Mouse (Mus musculus): Measurements from ENCODE around the gene Pdpr. TPM values are rescaled to one million over a fixed set of nuclear protein-coding genes. Genes with fewer than 3 reads are reported as not detected.
"Not testable (repeated sequence)": the region's sequence is repeated elsewhere in the genome, so short reads cannot be mapped to it uniquely, and the experiment has no call there.

Gene Pdpr
- 10 to 100 TPM; 29.0 to 36.5 (median 31.5) TPM for total RNA-seq (2022)

DNA sequence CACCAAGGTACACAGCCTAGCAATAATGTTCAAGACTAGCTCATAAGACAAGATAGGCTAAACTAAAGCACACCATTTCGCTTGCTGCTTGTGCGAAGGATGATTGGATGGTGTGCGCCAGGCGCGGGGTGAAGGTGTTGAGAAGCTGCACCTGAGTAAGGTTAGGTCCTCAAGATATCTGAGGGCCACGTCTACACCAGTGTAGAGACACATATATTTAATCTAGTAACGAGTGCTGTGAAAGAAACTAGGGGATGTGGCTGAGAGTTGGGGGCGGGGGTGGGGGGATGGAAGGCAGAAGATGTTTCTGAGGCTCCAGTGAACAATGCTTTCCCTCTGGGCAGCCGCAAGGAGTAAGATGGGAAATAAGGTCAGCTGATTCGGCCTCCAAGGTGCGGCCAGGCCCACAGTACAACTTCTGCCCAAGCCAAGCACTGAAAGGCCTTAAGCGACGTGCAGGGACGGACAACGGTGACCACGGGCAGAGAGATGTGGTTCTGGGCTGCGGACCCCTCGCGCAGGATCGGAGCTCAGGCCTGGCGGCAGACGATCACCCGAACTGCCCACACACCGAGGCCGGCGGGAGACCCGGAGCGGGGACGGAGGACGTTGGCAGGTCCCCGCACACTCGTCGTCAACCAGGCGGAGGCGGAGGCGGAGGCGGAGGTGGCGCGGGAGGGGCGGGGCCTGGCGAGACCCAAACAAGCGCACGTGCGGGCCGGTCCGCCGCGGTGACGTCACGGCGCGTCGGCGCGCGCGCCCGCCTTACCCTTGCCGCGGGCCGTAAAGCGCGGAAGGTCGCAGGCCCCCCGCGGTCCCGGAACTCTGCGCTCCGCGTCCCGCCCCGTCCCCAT lies at the start of gene Pdpr:
TSS of gene Pdpr (plus strand) at position 766 of the 854 bp plus-strand sequence.
- peak; percentile 77 to 90 for DNase-seq (ENCODE audit: low spot score in 2 of 2)

DNA sequence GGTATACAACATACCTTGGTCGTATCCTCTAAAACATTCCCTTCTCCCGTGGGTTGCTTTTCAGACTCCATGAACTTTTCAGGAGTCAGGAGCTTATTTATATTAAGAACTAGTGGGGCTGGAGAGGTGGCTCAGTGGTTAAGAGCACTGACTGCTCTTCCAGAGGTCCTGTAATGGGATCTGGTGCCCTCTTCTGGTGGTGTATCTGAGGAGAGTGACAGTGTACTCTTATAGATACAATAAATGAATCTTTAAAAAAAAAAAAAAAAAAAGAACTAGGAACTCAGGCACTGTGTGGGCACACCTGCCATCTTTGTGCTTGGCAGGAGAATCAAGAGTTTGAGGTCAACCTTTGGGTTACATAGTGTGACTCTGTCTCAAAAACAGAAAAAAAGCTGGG lies 45.7 kb upstream of the Pdpr start:
- no peak for DNase-seq (ENCODE audit: low spot score in 2 of 2)

DNA sequence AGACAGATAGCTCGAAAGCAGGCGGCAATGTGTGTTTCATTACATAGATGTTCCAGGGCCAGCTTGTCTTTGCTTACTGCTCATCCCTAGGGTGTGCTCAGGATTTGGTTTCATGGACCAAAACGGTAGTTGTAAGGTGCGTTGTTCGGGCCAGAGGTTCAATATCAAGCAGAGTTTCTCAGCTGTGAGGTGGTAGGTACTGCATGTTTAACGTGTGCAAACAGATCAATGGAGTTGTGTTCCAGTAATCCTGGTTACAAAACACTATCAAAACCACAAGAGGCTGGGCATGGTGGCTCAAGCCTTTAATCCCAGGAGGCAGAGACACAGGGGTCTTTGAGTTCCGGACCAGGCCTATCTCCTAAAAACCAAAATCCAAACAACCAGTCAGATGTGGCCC lies 45.3 kb upstream of the Pdpr start:
- no peak for DNase-seq (ENCODE audit: low spot score in 2 of 2)

DNA sequence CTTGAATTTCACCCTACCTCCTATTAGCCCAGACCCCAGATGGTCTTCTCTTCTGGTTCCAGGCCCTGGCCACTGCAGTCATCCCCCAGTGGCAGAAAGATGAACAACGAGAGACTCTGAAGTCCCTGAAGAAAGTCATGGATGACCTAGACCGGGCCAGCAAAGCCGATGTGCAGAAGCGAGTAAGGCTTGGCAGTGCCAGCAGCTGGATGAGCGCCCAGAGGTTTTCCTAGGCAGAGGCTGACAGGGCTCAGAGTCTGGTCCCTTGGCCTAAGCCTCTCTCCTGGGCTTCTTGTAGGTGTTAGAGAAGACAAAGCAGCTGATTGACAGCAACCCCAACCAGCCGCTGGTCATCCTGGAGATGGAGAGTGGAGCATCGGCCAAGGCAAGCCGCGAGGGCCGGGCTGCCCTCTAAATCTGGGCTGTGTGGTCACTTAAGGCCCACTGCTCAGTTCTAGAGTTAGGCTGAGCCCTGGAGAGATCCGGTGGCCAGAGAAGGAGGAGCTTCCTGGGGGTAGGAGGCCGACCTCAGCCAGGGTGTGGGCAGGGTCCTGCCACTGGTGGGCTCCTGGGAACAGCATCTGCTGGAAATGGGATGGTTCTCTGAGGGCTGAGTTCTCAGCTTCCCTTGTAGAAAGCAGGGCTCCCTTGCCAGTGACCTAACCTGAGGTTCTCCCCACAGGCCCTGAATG lies 40.5 kb upstream of the Pdpr start:
- DNase-seq (ENCODE audit: low spot score in 2 of 2) = no peak

DNA sequence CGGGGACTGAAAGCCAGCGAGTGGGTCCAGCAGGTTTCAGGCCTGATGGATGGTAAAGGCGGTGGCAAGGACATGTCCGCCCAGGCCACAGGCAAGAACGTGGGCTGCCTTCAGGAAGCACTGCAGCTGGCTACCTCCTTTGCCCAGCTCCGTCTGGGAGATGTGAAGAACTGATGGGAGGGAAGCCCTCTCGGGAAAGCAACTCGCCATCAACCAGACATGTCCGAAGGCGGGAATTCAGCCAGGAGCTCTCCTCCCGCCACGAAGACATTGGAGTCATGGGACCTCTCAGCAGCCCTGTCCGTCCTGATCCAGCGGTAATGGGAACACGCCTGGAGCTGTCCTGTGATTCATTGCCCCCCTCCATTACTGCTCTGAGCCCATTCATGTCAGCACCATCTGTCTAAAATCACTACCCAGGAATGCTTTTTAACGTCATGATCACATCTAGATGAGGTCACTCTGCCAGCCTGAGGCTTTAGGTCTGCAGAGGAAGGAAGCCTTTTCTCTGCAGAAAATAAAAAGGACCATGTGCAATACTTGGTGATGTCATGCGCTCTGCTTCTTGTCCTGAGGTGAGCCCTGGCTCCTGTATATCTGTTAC lies 39.3 kb upstream of the Pdpr start:
- no peak for DNase-seq (ENCODE audit: low spot score in 2 of 2)

DNA sequence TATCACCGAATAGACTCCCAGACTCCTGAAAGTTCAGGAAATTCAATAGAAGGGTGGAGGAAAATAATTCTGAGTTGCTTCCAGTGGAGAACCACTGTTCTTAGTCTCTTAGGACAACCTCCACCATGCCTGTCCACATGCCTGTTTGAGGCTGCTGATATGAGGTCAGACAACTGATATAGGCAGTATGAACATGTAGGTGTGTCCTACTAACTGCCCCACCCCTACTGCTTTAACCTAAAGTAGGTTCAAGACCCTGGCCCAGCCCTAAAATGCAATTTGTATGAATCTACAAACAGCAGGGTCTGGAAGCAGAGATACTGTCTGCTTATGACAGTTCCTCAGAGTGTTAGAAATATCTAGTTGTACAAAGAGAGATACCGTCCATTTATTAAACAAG lies 38.8 kb upstream of the Pdpr start:
- no peak for DNase-seq (ENCODE audit: low spot score in 2 of 2)

DNA sequence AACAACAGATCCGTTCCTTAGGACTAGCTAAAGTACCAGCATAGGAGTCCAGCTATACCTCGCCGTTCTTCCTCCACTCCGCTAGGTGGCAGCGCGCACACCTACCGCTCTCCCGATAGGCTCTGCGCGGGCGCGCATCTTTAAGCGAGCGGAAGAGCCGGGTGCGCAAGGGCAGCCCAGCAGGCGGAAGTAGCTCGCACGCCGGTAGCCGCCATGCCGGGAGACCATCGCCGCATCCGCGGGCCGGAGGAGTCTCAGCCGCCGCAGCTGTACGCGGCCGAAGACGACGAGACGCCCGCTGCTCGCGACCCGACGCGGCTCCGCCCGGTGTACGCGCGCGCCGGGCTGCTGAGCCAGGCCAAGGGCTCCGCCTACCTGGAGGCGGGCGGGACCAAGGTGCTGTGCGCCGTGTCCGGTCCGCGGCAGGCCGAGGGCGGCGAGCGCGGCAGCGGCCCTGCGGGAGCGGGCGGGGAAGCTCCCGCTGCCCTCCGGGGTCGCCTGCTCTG lies 38.2 kb upstream of the Pdpr start, which contains the start of gene Exosc6:
TSS of gene Exosc6 (plus strand) at position 182 of the 506 bp plus-strand sequence.
- DNase-seq (ENCODE audit: low spot score in 2 of 2) = peak; percentile 81 to 91

DNA sequence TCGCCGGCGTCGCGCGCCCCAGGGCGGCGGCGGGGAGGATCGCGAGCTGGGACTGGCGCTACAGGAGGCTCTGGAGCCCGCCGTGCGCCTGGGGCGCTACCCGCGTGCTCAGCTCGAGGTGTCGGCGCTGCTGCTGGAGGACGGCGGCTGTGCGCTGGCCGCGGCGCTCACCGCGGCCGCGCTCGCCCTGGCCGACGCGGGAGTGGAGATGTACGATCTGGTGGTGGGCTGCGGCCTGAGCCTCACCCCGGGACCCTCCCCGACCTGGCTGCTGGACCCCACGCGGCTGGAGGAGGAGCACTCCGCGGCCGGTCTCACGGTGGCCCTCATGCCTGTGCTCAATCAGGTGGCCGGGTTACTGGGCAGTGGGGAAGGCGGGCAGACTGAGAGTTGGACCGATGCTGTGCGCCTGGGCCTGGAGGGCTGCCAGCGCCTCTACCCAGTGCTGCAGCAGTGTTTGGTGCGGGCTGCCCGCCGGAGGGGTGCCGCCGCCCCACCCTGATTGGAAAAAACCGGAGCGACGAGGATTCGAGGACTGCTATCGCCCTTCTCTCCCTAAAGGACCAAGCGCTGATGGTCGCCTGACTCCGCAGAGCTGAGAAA lies 37.6 kb upstream of the Pdpr start:
- peak; percentile 20 to 39 for DNase-seq (ENCODE audit: low spot score in 2 of 2)

DNA sequence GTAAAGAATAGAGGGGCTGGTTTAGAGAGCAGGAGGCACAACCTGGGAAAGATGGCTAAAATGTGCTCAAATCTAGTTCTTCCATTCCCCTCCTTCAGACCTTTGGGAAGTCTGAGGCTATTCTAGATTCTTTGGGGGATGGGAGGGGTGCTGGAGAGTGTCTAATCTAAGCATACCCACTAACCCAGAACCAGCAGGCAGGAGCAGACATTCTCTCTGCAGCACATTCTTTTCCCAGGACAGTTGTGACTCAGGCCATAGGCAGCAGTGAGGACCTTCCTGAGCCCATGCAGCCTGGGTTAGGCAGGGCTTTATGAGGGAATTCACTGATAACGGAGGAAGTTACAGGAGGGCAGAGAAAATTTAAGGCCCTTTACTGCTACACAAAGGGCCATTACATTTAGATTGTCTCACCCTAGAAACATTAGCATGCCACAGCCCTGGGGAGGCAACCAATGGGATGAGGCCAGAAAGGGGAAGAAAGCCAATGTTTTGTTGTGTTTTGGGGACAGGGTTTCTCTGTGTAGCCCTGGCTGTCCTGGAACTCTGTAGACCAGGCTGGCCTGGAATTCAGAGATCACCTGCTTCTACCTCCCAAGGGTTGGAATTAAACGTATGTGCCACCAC lies 35.4 kb upstream of the Pdpr start:
- DNase-seq (ENCODE audit: low spot score in 2 of 2) = no peak

DNA sequence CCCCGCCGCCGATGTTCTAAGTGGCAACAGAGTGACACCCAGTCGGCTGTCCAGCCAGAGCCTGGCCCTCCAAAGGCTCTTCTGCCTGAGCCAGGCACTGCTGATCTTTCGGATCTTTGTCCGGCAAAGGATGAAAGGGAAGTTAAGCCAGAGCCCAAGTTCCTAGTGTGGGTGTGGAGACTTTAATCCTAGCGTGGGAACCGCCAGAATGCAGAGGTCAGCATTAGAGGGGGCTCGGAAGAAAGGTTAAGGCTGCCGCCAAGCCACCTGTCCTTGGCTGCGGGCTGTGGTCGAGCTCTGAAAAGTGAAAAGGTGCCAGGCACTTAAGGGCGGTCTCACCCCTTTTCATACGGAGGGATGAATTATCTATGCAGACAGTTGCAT lies 32.8 kb upstream of the Pdpr start:
- no peak for DNase-seq (ENCODE audit: low spot score in 2 of 2)

DNA sequence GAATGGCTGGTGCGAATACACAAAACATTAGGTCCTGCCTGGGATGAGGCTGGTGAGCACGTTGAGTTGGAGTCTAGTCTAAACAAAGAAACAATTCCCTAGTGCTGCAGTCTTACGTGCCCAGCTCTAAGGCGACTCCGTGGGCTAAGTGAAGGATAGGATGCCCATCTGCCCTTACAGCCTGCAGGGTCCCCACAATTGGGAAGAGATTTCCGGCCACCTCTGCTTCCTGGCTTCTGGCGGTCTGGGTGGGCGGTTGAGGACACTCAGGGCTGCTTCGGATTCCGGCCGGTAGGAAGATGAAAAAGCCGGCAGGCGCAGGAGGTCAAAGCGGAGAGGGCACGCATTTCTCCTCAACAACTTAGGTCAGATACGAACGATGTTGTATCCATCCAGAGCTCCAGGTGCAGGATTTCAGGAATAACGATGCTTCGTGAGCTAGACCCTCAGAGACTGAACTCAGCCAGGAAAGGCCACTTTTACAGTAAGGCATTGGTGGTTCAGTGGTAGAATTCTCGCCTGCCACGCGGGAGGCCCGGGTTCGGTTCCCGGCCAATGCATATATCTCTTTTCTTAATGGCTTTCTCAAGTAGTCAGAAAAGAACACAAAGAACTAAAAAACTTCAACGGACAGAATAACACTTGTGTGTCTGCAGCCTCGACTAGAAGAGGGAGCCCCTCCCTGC lies 32.2 kb upstream of the Pdpr start:
- peak; percentile 82 to 99 for DNase-seq (ENCODE audit: low spot score in 2 of 2)

DNA sequence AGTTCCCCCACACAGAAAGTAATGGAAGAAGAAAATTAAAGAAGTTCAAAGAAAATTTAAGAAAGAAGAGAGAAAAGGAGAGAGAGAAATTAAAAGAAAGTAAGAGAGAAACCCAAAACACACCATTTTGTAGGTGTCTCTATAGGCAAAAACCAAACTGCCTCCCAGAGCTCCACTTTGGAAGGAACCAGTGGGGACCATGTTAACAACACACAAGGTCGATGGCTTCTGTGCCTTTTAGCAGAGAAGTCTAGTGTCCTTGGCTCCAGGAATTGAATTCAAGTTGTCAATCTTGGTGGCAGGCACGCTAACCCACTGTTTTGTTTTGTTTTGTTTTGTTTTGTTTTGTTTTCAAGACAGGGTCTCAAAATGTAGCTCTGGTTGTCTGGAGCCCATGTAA lies 31.5 kb upstream of the Pdpr start:
- DNase-seq (ENCODE audit: low spot score in 2 of 2) = no peak

DNA sequence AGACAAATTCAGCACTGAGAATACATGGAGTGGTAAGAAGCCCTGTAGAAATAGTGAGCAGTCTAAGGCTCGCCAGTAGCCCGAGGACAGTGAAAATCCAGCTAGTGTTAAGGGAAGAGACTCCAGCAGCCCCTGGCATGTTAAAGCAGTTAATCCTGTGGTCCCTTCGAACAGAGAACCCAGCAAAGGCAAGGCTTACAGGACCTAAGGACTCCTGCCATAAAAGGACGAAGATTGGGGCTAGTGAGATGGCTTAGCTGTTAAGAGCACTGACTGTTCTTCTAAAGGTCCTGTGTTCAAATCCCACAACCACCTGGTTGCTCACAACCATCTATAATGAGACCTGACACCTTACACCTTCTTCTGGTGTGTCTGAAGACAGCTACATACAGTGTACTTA lies 28.1 kb upstream of the Pdpr start:
- no peak for DNase-seq (ENCODE audit: low spot score in 2 of 2)

DNA sequence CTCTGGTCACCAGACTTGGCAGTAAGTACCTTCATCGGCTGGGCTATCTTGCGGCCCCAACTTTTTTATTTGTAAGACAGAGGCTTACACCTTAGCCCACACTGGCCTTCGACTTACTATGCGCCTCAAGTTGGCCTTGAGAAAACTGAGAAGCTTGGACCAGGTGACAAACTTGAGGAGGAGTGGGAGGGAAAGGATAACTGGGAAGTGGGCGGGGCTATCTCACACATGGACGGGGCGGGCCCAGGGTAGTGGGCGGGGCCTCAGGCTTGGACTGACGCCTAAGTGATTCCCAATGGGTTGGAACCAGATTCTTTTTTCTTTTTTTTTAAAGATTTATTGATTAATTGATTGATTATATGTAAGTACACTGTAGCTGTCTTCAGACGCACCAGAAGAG lies 27.0 kb upstream of the Pdpr start:
- DNase-seq (ENCODE audit: low spot score in 2 of 2) = no peak

DNA sequence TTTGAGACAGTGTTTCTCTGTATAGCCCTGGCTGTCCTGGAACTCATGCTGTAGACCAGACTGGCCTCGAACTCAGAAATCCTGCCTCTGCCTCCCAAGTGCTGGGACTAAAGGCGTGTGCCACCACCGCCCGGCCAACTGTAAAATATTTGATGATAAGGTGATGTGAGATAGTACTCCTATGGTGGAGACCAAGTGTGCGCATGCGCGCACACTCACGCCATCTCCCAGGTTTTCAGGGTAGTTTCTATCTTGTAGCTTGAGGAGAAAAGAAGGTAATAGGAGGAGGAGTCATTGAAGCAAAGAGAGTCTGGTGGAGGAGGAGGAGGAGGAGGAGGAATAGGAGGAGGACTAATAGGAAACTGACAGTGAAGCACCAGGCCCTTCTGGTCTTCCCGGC lies 25.8 kb upstream of the Pdpr start:
- not testable (repeated sequence) for DNase-seq (ENCODE audit: low spot score in 2 of 2)

DNA sequence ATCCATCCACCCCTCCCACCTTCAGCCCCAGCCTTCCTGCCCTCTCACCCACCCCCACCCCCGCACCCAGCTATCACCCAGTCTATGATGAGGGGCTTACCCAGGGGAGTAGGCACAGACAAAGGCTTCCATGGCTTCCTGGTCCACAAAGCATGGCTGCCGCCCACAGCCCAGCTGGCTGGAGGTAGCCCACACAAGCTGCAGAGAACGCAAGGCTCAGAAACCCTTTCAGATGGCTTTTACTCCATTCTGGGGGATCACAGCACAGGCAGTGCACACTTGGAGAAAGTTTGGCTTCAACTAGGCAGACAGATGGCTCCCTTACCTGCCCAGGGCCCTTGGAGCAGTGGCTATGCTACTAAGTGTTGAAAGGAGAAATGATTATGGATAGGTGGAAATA lies 18.5 kb upstream of the Pdpr start:
- peak in 1 of 2 experiments; percentile 73 for DNase-seq (ENCODE audit: low spot score in 2 of 2)

DNA sequence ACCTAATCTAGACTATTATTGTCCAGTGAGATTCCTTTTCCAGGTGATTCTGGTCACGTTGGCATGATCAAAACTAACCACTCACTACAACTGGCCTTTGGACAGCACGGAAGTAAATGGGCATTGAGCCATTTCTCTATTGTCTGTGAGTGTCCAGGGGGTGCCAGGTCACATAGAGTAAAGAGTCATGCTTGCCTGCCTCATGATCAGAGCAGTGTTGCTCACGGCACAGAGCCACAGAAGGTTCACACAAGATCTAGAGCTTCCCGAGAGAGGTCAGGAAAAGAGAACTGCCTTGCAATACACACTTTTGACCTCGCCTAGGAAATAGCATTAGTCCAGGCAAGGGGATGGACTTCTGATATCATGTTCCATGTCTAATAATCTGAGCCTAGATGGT lies 15.0 kb upstream of the Pdpr start:
- DNase-seq (ENCODE audit: low spot score in 2 of 2) = no peak

DNA sequence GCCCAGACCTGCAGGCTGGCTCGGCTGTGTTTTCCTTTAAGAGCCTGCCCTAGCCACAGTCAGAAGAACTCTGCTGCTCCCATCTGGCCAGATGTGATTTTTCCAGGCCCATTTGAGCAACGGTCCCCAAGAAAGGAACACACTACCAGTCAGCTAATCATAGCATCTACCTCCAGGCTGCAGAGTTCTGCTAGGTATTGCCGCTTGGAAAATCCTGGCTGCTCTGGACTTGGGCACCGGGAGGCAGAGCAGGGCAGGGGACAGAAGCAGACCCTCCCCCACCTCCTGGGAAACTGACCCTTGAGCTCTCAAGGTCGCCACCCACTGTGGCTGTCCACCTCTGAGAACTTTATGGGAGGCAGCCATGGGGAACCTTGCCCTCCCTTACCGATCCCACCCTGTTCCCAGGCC lies 14.6 kb upstream of the Pdpr start:
- DNase-seq (ENCODE audit: low spot score in 2 of 2) = no peak

DNA sequence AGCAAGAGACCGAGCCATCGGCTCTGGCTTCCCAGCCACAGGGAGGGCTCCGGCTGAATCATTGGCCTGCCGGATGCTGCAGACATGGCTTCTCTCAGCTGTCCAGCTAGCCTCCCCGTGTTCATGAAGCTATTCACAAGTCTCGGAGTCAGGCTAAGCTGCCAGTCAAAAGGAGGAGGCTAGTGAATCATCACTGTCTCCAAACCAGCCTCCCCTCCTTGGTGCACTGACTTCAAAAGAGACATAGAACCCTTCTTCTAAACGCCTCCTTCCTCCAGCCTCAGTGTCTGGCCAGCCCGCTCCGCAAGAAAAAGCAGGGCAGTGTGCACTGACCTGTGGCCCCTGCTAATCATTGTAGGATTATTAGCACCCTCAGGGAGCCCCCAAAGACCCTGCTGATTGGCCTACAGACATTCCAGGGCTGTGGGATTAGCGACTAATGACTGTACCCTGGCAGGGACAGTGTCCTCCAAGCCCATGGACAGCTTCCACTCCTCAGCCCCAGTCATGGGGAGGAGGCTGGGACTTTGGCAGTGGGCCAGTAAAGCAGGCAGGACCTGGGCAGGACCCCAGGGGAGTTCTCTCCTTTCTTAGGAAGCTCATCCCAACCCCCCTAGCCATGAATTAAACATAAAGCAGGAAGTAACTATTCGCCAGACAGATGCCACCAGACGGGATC lies 12.7 kb upstream of the Pdpr start:
- no peak for DNase-seq (ENCODE audit: low spot score in 2 of 2)

DNA sequence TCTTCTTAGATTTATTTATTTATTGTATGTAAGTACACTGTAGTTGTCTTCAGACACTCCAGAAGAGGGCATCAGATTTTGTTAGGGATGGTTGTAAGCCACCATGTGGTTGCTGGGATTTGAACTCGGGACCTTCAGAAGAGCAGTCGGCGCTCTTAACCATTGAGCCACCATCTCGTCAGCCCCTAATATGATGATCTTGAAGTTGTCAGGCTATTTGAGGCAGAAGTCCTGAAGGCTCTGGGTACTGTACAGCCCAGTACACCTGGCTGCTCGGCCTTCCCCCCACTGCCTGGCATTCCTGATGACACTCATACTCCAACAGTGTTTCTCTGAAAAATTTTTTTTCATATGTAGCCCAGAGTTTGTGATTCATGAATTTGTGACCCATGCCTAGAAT lies 10.5 kb upstream of the Pdpr start:
- DNase-seq (ENCODE audit: low spot score in 2 of 2) = not testable (repeated sequence)
